Mouse (Mus musculus) liver, adult (tissue): ENCODE measurements at regions not wholly inside any gene's neighbourhood (a gene's known extent, or its start where the extent isn't known, plus 50 kb on each side); places are given as distances from the start of the nearest gene placed in this dataset.

Experiments
- GATA4 ChIP-seq: IDR thresholded peaks from 2 replicates; pipeline ENCODE4 v1.6.1; 2014; ENCODE audit warnings: mild to moderate bottlenecking, low read length; ENCODE audit not compliant: insufficient replicate concordance

- no peak for TF ChIP-seq GATA4
Observed at GRCm38 (mm10) chr8:88840096-88840495, 143.3 kb downstream of the Cyld start.

GRCm38 (mm10) chr8:88835756-88836291, 139.0 kb downstream of the Cyld start:
- TF ChIP-seq GATA4 = no peak

GRCm38 (mm10) chr8:88825816-88826215, 129.0 kb downstream of the Cyld start:
- TF ChIP-seq GATA4 = no peak

GRCm38 (mm10) chr8:88823931-88824330, 127.1 kb downstream of the Cyld start:
- no peak for TF ChIP-seq GATA4

- TF ChIP-seq GATA4 = no peak
Observed at GRCm38 (mm10) chr8:88820275-88820850, 123.5 kb downstream of the Cyld start.

GRCm38 (mm10) chr8:88816461-88816860, 119.6 kb downstream of the Cyld start:
- no peak for TF ChIP-seq GATA4

GRCm38 (mm10) chr8:88814246-88814645, 117.4 kb downstream of the Cyld start:
- no peak for TF ChIP-seq GATA4

- TF ChIP-seq GATA4 = no peak
Observed at GRCm38 (mm10) chr8:88812901-88813676, 116.3 kb downstream of the Cyld start.
